Mouse (Mus musculus) left cerebral cortex, adult 18-20 months (tissue): ENCODE results near the gene Sdk2. TPM values are rescaled to one million over a fixed set of nuclear protein-coding genes. Genes with fewer than 3 reads are reported as not detected.
A peak's percentile ranks its signal among the peaks of the same experiment; 100 is the strongest.

Experiments used
- DNase-seq, 2 experiments: peaks; one replicate each; pipeline ENCODE4 v3.0.0; 2021 to 2022; ENCODE audit warnings: low spot score in 2 of 2, mixed read lengths in 1 of 2
- total RNA-seq, 2 experiments: library from RNA; stranded (reverse); gene quantifications; 2 replicates each; pipeline ENCODE4 v1.2.3; 2021

The Sdk2 gene
- total RNA-seq, 2 experiments from 2014 or later: 16.7 to 25.2 TPM

DNA sequence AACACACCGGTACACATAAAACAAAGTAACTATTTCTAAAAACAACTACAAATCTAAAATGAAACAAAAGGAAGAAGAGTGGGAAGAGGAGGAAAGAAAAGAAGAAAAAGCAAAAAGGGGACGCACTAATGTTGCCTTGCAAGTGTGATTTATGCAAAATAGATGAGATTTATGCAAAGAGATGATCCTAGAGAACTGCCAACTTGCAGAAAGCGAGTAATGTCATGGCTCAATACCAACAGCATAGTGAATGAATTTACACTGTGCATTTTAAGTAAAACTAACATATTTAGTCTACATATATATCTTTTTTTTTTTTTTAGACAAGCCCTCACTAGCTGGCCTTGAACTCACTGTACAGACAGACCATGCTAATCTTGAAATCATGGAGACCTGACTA lies 292.1 kb downstream of the Sdk2 start:
- no peak for DNase-seq

DNA sequence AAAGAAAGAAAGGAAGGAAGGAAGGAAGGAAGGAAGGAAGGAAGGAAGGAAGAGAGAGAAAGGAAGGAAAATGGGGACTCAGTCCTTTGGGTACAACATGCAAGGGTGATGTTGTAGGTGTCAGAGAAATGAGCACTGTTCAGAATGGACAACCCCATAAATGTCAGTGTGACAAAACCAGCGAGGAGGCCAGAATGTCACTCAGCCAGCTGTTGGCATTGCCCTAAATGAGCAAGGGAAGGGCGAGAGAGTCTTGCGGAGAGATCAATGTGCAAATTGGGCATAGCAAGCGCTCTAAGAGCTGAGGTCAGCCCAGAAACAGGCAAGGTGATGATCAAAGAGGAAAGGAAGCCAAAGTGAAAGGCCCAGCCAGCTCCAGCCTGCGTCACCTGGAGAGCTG lies 293.7 kb downstream of the Sdk2 start:
- no peak for DNase-seq

DNA sequence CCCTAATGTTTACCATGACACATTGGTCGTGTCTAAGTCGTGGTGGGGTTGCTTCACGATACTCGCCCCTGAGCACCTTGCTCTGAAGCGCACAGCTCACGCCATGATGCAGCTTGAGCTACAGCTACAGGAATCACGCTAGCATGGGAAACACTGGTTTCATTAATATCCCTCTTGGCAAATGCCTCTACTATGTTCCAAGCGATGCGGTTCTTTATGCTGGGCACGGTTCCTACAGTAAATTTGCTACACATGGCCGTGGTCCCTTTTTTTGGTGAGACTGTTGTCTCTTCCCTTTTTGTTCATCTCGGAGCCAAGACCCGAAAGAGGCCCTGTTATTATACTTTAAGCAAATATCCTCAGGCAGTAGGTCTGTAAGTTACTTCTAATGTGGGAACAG lies 295.7 kb downstream of the Sdk2 start:
- no peak for DNase-seq

DNA sequence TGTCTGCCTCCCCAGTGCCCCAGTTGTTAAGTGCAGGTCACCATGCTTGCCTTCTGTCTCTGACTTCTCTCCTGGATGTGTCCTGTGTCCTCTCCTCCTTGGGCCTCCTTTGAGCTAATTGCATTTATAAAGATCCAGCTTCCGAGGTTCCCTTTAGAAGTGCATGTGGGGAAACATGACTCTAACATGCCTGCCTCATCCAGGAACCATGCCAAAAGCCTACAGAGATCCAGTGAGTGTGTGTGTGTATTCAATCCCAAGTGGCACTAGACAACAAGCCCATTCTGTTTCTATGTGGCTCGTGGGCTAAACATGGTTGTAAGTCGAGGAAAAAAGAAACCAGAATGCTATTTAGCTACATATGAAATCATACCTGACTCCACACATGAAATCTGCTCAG lies 298.5 kb downstream of the Sdk2 start:
- no peak for DNase-seq

DNA sequence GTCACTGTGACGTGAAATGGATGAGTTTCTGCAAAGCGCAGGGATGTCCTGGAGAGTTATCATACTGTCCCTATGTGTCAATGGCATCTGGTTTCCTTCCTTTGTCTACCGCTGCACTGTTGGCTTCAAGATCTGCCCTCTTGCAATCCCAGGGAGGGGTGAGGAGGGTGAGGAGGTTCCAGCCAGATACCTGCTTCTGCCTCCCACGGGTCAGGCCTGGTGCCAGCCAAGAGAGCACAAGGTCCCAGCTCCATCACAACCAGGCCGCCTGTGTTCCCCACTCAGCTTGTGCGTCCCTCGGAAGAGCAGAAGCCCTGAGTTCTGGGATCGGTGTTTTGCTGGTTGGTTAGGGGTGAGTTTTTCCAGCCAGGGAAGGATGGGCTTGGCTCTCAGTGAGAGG lies 299.6 kb downstream of the Sdk2 start:
- DNase-seq: no peak

DNA sequence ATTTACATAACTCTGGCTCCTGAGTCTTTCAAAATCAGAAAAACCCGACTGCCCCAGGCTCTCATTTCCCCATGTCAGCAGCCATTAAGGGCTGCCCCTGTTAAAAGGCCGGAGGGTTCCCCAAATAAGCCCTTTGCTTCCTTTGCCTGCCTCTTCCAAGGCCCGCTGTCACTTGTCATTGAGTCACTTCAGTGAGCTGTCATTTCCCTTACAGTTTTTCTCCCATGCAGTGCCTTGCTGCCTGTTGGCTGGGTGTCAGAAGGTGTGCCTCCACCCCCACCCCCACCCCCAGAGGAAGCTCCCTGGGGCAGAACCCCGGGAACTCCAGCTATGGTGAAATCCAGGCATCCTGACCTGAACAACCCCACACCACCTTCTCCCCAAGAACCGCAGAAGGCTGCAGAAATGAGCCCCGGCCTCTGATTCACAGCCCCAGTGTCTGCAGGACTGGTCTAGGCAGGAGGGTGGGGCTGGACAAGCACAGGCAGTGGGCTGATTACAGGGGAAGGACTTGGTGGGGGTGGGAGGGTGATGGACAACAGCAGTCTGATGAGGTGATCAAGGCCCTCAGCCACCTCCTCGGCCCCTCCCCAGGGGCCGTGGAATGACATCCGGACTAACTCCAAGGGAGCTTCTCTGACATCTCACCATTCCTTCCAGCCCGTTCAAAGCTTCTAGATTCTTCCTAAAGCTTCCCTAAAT lies 300.4 kb downstream of the Sdk2 start:
- DNase-seq: no peak

DNA sequence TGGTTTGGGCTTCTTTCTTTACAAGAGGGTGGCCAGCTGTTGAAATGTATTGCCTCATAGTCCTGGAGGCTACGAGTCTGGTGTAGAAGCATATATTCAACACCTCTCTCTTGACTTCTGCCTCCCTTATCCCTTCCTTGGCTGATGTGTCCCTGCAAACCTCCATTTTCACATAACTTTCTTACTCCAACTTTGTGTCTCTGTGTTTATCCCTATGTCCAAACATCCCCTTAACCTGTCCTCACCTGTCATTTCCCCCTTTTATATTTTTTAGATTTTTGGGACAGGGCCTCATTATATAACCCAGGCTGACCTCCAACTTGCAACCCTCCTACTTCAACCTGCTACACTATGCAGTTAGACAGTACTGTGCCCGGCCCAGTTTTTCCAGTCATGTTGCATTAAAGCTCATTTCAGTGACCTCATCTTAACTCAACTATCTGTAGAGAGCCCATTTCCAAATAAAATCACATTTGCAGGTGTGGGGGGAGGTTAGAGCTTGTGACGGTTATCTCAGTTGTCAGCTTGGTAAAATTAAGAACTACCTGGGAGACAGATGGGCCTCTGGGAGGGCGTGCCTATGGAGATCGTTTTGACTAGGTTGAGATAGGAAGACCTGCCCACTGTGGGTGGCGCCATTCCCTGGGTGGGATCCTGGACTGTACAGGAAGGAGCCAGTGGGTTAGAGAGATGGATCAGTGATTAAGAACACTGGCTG lies 302.6 kb downstream of the Sdk2 start:
- DNase-seq: no peak

DNA sequence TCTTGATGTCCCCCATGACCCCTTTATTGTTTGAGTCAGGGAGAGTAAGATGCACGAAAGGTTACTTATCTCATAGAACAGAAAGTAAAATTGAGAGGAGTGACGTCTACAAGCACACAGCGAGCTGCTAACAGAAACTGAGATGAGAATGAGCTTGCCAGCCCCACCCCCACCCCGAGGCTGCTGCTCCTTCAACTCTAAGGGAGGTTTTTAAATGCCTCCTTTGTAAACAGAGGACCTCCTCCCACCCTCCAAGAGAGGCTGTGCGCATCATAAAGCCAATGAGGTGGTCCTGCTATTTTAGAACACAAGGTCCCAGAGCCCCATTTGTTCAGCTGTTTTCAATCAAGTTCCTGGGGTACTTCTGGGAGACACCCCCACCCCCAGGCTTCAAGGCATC lies 303.4 kb downstream of the Sdk2 start:
- DNase-seq: no peak

DNA sequence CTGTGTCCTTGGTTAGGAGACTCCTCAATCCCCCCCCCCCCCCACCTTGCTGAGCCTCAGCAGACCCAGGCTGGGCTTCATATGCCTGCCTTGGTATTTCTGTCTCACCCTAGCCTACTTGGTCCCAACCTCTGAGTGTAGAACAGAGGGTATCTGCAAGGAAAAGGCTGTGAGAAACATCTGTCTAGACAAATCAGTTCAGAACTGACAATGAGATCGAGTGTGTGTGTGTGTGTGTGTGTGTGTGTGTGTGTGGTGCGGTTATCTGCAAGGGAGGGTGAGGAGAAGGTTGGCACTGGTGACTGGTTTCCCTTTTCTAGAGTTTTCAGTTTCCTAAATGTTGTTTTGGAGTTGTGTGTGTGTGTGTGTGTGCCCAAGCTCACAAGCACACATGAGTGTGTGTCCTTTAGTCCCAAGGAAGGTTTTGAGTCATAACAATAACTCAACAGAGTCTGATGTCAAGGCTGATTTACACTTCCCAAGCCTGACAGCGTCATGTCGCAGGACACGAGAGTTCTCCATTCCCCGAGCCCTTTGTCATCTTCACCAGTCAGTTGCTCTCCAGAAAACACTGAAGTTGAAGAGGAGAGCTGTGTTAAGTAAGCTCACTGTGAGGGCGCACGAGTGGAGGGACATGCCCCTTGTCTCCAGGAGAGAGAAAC lies 304.6 kb downstream of the Sdk2 start:
- no peak for DNase-seq

DNA sequence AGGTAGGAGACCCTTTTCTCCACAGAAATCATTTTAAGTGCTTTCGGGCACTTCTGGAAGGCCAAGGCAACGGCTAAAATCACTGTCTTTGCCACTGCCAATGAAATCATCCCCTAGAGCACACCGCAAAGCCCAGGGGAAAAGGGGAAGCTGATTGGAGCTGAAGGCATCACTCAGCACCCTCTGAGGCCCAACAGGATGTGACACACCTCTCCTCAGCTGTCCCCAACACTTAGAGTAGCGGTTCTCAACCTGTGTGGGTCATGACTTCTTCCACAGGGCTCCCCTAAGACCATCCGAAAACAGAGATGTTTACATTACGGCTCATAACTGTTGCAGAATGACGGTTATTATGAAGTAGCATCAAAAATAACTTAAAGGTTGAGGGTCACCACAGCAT lies 305.2 kb downstream of the Sdk2 start:
- DNase-seq: no peak

DNA sequence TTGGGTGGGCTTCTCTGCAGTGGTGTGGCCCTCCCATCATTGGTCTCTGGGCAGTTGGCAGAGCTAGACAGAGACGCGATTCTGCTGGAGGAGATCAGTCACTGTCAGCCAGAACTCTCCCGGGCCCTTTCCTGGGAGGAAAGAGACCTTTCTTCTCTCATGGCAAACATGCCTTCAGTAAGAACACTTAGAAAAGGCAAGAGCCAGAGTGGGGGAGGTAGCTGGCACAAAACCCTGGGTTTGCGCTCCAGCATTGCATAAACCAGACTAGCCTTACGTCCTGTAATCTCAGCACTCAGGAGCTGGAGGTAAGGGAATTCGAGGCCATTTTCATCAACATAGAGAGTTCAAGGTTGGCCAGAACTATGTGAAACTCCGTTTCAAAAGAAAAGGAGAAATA lies 306.4 kb downstream of the Sdk2 start:
- DNase-seq: no peak

DNA sequence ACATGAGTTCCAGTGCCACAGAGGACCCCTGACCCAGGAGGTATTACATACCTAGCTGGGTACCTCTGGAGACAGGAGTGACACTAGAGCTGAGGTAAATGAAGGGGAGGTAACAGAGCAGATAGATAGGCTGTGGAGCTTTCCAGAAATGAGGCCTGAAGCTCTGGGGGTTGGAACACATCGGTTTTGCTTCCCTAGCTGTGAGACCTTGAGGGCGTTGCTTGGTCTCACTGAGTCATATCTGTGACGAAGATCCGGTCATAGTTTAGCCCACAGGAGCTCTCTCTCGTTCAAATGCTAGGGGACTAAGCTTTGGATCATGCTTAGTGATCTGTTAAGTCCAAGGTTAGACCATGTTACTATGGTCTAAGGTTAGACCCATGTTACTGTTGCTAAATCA lies 308.0 kb downstream of the Sdk2 start:
- no peak for DNase-seq

DNA sequence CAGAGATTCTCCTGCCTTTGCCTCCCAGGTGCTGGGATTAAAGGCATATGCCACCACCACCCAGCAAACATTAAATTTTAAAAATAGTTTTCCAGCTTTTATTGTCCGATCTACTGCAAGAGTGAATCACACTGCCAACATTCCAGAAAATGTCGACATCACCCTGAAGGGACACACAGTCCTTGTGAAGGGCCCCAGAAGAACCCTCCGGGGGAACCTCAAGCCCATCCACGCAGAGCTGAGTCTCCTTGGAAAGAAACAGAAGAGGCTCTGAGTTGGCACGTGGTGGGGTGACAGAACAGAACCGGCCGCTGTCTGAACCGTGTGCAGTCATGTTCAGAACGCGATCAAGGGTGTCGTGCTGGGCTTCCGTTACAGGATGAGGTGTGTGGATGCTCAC lies 310.3 kb downstream of the Sdk2 start:
- DNase-seq: no peak

DNA sequence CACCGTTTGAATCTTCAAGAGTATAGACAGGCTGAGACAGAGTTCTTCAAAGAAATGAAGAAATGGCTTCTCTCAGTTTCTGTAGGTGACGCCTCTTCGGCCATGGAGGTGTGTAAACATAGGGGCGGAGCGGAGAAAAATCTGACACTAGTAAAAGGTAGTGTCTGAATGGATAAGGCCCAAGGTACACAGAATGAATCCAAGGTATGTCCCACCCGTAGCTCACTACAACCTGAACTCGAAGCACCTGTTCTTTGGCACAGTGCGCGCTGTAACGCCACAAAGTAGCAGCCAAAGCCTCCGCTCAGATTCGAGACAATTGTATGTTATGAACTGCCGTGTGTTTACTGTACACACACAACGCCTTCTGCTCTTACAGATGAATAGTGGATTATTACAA lies 311.0 kb downstream of the Sdk2 start:
- no peak for DNase-seq

DNA sequence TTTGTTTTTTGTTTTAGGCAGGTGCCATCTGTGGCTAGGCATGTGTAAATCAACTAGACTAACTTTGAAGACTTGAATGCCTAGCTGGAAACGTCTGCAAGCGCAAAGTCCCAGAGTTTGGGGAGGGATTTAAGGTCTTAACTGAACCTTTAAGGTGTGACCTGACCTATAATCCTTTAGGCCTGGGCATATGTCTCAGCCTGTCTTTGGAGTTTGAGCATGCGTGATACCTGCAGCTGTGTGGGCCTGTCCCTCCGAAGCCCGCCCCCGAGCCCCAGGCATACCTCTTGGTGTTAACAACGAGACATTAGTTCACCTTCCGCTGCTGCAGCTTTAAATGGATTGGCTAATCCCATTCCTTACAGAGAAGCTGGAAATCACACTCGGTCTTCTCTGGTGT lies 312.0 kb downstream of the Sdk2 start:
- no peak for DNase-seq

DNA sequence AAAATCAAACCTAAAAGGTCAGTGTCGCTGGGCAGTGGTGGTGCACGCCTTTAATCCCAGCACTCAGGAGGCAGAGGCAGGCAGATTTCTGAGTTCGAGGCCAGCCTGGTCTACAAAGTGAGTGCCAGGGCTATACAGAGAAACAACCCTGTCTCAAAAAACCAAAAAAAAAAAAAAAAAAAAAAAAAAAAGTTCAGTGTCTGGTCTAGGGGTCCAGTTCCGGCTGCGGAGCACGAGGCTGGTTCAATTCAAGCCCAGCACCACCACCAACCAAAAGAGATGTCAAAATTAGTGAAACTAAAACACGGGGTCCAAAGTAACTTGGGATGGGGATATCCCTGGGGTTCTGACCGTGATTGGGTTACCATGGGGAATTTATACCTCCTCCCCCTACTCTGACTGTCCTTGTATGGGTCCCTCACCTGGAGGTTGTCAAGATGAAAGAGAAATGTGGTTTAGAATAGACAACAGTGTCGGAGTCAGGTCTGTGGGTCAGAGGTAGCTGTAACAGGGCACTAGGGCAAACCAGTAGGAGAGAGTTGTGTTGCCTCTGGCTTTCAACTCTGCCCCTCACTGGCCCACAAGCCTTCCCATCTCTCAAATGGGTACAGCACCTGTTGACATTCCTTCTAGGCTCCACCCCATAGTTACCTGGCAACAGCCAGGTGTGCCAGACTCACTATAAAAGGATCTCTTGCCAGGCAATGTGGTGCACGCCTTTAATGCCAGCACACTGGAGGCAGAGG lies 314.0 kb downstream of the Sdk2 start:
- DNase-seq: no peak

DNA sequence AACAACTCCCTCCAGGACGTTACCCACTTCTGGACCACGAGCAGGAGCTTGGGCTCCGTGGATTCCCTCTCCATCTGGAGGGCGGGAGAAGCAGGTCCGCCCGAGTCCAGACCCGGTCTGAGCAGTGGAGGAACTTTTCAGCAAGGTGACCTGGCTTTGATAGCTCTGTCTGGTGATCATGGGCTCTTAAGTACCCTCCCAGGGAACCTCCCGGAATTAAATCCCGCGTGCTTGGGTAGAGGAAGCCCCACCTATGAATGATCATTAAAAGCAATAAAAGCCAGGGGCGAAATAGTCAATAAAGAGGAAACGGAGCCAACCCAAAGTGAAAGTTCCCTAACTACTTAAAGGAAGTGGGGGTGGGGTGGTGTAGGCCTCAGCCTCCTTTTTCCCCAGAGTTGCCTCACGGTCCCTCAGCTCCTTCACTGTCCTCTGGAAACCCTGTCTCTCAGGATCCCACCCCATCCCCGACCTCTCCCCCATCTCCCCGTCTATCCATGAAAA lies 314.6 kb downstream of the Sdk2 start:
- DNase-seq: no peak

DNA sequence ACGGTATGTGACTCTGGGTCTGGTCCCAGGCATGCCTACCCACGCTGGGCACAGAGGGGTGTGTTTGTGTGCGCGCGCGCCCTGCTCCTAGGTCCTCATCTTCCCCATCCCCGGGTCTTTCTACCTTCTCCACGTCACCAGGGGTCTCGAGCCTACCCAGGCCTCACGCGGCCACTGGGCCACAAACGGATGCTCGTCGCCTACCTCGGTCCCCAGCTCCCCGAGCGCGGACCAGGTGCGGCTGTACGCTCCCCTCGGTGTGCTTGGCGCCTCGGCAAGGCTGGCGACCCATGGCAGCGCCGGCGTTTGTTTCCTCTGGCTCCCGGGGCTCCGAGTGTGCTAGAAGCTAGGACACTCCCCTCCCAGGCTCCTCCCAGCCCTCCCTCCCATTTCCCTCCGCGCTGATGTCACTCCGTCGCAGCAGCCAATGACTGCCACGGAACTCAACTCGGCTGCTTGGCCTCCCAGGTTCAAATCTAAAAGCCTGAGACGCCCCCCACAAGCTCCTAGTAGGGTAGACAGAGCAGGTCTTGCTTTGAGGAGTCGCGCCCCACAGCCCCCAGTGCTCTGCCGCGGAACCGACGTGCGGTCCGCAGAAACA lies 315.3 kb downstream of the Sdk2 start, which contains the start of gene Cdc42ep4:
Cdc42ep4 (minus strand) TSS at position 398 of the 601 bp plus-strand sequence.
- DNase-seq: peak; percentile 65 to 74

DNA sequence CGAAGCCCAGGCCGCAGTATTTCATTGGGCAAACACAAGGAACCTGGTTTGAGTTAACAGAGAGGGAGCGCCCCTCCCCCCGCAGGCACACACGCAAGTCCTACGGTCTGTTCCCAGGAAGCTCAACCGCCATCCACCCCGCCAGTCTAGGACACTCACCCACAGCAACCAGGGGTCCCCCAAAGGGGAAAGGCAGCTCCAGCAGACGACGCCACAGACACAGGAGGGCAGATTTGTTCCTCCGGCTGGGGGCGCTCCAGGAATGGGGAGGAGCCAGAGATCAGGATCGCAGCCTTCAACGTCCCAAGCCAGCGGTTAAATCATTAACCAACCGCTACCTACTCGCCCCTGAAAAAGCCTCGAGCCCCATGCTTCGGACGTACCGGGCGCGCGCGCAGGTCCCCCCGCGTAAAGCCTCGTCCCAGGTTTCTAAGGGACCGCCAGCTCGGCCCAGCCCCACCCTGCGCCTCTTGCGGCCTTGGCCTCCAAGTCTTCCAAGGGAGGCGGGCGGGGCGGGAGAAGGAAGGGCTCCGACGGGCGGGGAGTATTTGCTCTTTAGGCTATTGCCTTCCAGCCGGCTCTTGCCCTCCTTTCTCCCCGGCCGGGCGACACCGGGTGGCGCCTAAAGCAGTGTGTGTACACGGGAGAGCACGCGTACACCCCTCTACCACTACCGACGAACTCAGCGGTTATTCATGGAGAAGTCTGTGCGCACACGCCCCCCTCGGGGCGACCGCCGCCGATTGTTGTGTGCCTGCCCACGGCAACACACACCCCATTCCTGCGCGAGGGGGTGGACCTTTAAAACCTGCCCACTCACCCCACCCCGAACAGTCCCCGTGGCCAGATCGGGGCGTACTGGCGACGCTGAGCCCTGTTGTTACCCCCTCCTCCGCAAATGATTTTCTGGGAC lies 316.0 kb downstream of the Sdk2 start:
- DNase-seq: peak; percentile 11 to 36

DNA sequence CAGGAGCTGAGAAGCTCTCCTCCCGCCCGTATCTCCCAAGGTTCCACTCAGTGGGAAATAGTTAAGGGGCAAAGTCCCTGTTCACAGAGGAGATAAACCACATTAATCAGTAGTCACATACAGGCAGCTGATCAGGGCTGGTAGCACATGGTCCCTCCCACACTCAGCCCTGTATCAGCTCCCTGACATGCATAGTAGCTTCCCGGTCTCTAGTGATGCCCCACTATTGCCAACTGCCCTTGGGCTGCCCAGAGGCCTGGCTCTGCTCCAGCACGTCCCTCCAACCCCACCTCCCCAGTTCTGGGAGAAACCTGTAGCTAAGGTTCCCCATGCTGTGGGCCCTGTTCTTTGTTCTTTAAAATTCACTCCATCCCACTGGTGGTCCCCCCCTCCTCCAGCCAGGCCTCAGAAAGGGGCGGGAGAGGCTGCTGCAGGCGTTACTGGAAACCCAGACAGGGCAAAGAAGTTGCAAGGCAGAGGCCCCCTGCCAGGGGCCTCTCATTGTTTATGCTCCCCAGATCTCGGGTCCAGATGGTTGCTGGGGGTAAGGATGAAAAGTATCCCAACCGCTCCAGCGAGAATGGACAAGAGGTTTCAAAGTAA lies 317.0 kb downstream of the Sdk2 start:
- no peak for DNase-seq
